Mouse (Mus musculus): ENCODE measurements at regions not wholly inside any gene's neighbourhood (a gene's known extent, or its start where the extent isn't known, plus 50 kb on each side); places are given as distances from the start of the nearest gene placed in this dataset.

- TF ChIP-seq CTCF (IDR thresholded peaks at IDR 0.05; ENCODE audit: borderline replicate concordance, insufficient read depth, low read depth, low read length), result peak; percentile 90
- TF ChIP-seq POLR2A (IDR thresholded peaks at IDR 0.05; ENCODE audit: borderline replicate concordance, insufficient read depth, low read length), result no peak
- H3K4me3 ChIP-seq (replicated peaks; ENCODE audit: insufficient read depth, low read depth, low read length), result no peak overlapping the region
- H3K27ac ChIP-seq (ENCODE audit: insufficient read depth, low read length), result no peak overlapping the region
- 2% methylated on average over 7 of the region's 7 CpGs for WGBS
- peak; percentile 58 to 77 for DNase-seq
- no peaks in the 10 kb centered on the region for H3K27me3 ChIP-seq (ENCODE audit: control insufficient read depth, insufficient read depth, low read length)
- H3K4me1 ChIP-seq (ENCODE audit: control insufficient read depth, insufficient read depth, low read length), result peaks cover 9% of the 10 kb centered on the region; the same call in 1 of the 2 replicates
Measured at GRCm38 (mm10) chr5:142319268-142319667, 82.0 kb upstream of the Foxk1 start.

- Histone ChIP-seq H3K4me3 (replicated peaks; ENCODE audit: insufficient read depth, low read depth, low read length) (no peak overlapping the region), H3K27me3 (ENCODE audit: control insufficient read depth, insufficient read depth, low read length) (no peaks in the 10 kb centered on the region), H3K4me1 (ENCODE audit: control insufficient read depth, insufficient read depth, low read length) (no peaks in the 10 kb centered on the region), H3K27ac (ENCODE audit: insufficient read depth, low read length) (no peak overlapping the region)
- 88% methylated on average over 8 of the region's 8 CpGs for WGBS
- no peak for TF ChIP-seq CTCF (IDR thresholded peaks at IDR 0.05; ENCODE audit: borderline replicate concordance, insufficient read depth, low read depth, low read length)
- TF ChIP-seq POLR2A (IDR thresholded peaks at IDR 0.05; ENCODE audit: borderline replicate concordance, insufficient read depth, low read length), result no peak
- no peak for DNase-seq
Measured at GRCm38 (mm10) chr5:142321316-142321715, 80.0 kb upstream of the Foxk1 start.

GRCm38 (mm10) chr5:142324928-142325327 lies 76.4 kb upstream of the Foxk1 start:
- DNase-seq, result no peak
- H3K27ac ChIP-seq (ENCODE audit: insufficient read depth, low read length), result no peak overlapping the region
- no peak overlapping the region for H3K4me3 ChIP-seq (replicated peaks; ENCODE audit: insufficient read depth, low read depth, low read length)
- H3K27me3 ChIP-seq (ENCODE audit: control insufficient read depth, insufficient read depth, low read length), result no peaks in the 10 kb centered on the region
- no peaks in the 10 kb centered on the region for H3K4me1 ChIP-seq (ENCODE audit: control insufficient read depth, insufficient read depth, low read length)
- no peak for TF ChIP-seq POLR2A (IDR thresholded peaks at IDR 0.05; ENCODE audit: borderline replicate concordance, insufficient read depth, low read length)
- no peak for TF ChIP-seq CTCF (IDR thresholded peaks at IDR 0.05; ENCODE audit: borderline replicate concordance, insufficient read depth, low read depth, low read length)
- WGBS, result 72% methylated on average over 2 of the region's 2 CpGs

- Histone ChIP-seq H3K27me3 (ENCODE audit: control insufficient read depth, insufficient read depth, low read length) (no peaks in the 10 kb centered on the region), H3K4me3 (replicated peaks; ENCODE audit: insufficient read depth, low read depth, low read length) (no peak overlapping the region), H3K27ac (ENCODE audit: insufficient read depth, low read length) (no peak overlapping the region), H3K4me1 (ENCODE audit: control insufficient read depth, insufficient read depth, low read length) (no peaks in the 10 kb centered on the region)
- TF ChIP-seq POLR2A (IDR thresholded peaks at IDR 0.05; ENCODE audit: borderline replicate concordance, insufficient read depth, low read length) (no peak), CTCF (IDR thresholded peaks at IDR 0.05; ENCODE audit: borderline replicate concordance, insufficient read depth, low read depth, low read length) (no peak)
- DNase-seq, result no peak
- 80% methylated on average over 4 of the region's 4 CpGs for WGBS
Measured at GRCm38 (mm10) chr5:142325560-142325959, 75.7 kb upstream of the Foxk1 start.

GRCm38 (mm10) chr5:142327261-142327660 lies 74.0 kb upstream of the Foxk1 start:
- no peak overlapping the region for H3K27ac ChIP-seq (ENCODE audit: insufficient read depth, low read length)
- WGBS, result 41% methylated on average over 6 of the region's 6 CpGs
- peak in 1 of 2 experiments; percentile 30 for DNase-seq
- H3K4me1 ChIP-seq (ENCODE audit: control insufficient read depth, insufficient read depth, low read length), result no peaks in the 10 kb centered on the region
- TF ChIP-seq POLR2A (IDR thresholded peaks at IDR 0.05; ENCODE audit: borderline replicate concordance, insufficient read depth, low read length) (no peak), CTCF (IDR thresholded peaks at IDR 0.05; ENCODE audit: borderline replicate concordance, insufficient read depth, low read depth, low read length) (peak; percentile 73)
- no peaks in the 10 kb centered on the region for H3K27me3 ChIP-seq (ENCODE audit: control insufficient read depth, insufficient read depth, low read length)
- no peak overlapping the region for H3K4me3 ChIP-seq (replicated peaks; ENCODE audit: insufficient read depth, low read depth, low read length)

GRCm38 (mm10) chr5:142329724-142330520 lies 71.4 kb upstream of the Foxk1 start:
- H3K4me3 ChIP-seq (replicated peaks; ENCODE audit: insufficient read depth, low read depth, low read length), result no peak overlapping the region
- TF ChIP-seq POLR2A (IDR thresholded peaks at IDR 0.05; ENCODE audit: borderline replicate concordance, insufficient read depth, low read length) (no peak), CTCF (IDR thresholded peaks at IDR 0.05; ENCODE audit: borderline replicate concordance, insufficient read depth, low read depth, low read length) (no peak)
- H3K27ac ChIP-seq (ENCODE audit: insufficient read depth, low read length), result no peak overlapping the region
- no peak for DNase-seq
- no peaks in the 10 kb centered on the region for H3K27me3 ChIP-seq (ENCODE audit: control insufficient read depth, insufficient read depth, low read length)
- no peaks in the 10 kb centered on the region for H3K4me1 ChIP-seq (ENCODE audit: control insufficient read depth, insufficient read depth, low read length)
- 86% methylated on average over 7 of the region's 7 CpGs for WGBS

- no peak for DNase-seq
- Histone ChIP-seq H3K4me1 (ENCODE audit: control insufficient read depth, insufficient read depth, low read length) (no peaks in the 10 kb centered on the region; the same call in 1 of the 2 replicates), H3K4me3 (replicated peaks; ENCODE audit: insufficient read depth, low read depth, low read length) (no peak overlapping the region), H3K27me3 (ENCODE audit: control insufficient read depth, insufficient read depth, low read length) (no peaks in the 10 kb centered on the region), H3K27ac (ENCODE audit: insufficient read depth, low read length) (no peak overlapping the region)
- TF ChIP-seq CTCF (IDR thresholded peaks at IDR 0.05; ENCODE audit: borderline replicate concordance, insufficient read depth, low read depth, low read length), result no peak
- no peak for TF ChIP-seq POLR2A (IDR thresholded peaks at IDR 0.05; ENCODE audit: borderline replicate concordance, insufficient read depth, low read length)
- 71% methylated on average over 9 of the region's 9 CpGs for WGBS
Measured at GRCm38 (mm10) chr5:142332744-142333143, 68.6 kb upstream of the Foxk1 start.

GRCm38 (mm10) chr5:142337436-142337835 lies 63.9 kb upstream of the Foxk1 start:
- Histone ChIP-seq H3K27me3 (ENCODE audit: control insufficient read depth, insufficient read depth, low read length) (no peaks in the 10 kb centered on the region), H3K4me1 (ENCODE audit: control insufficient read depth, insufficient read depth, low read length) (peaks cover 4% of the 10 kb centered on the region; the same call in 1 of the 2 replicates), H3K4me3 (replicated peaks; ENCODE audit: insufficient read depth, low read depth, low read length) (no peak overlapping the region), H3K27ac (ENCODE audit: insufficient read depth, low read length) (no peak overlapping the region)
- WGBS, result 39% methylated on average over 6 of the region's 6 CpGs
- no peak for DNase-seq
- TF ChIP-seq CTCF (IDR thresholded peaks at IDR 0.05; ENCODE audit: borderline replicate concordance, insufficient read depth, low read depth, low read length), result no peak
- no peak for TF ChIP-seq POLR2A (IDR thresholded peaks at IDR 0.05; ENCODE audit: borderline replicate concordance, insufficient read depth, low read length)

Data from cerebellum, adult 2 months (tissue).